Mouse (Mus musculus): ENCODE results near the gene Babam1. TPM values are rescaled to one million over a fixed set of nuclear protein-coding genes. Genes with fewer than 3 reads are reported as not detected.
A peak's percentile ranks its signal among the peaks of the same experiment; 100 is the strongest.

Babam1 gene
- polyA plus RNA-seq, 1 experiment from 2014 or later, result 102 TPM

- no peak overlapping the region for H3K27ac ChIP-seq (replicated peaks)
- H3K9me3 ChIP-seq, result no peaks in the 10 kb centered on the region
- H3K4me3 ChIP-seq, result no peak overlapping the region
- WGBS, result 42% methylated on average over 3 of the region's 3 CpGs
- H3K36me3 ChIP-seq, result no peaks in the 10 kb centered on the region
- no peak overlapping the region for H3K4me2 ChIP-seq (replicated peaks)
- H3K27me3 ChIP-seq, result peaks cover 6% of the 10 kb centered on the region; the same call in 1 of the 2 replicates
- H3K9ac ChIP-seq (replicated peaks), result no peak overlapping the region
- H3K4me1 ChIP-seq, result peaks cover 44% of the 10 kb centered on the region
- no peak for ATAC-seq (ENCODE audit: low FRiP score, low read depth)
Measured at GRCm38 (mm10) chr8:71383860-71384259, 12.8 kb upstream of the Babam1 start.

- H3K9me3 ChIP-seq, result no peaks in the 10 kb centered on the region
- peaks cover 29% of the 10 kb centered on the region for H3K4me1 ChIP-seq
- ATAC-seq (ENCODE audit: low FRiP score, low read depth), result no peak
- H3K27me3 ChIP-seq, result peaks cover 6% of the 10 kb centered on the region; the same call in 1 of the 2 replicates
- WGBS, result 72% methylated on average over 12 of the region's 12 CpGs
- no peak overlapping the region for H3K4me2 ChIP-seq (replicated peaks)
- H3K36me3 ChIP-seq, result no peaks in the 10 kb centered on the region
- no peak overlapping the region for H3K27ac ChIP-seq (replicated peaks)
- H3K9ac ChIP-seq (replicated peaks), result no peak overlapping the region
- no peak overlapping the region for H3K4me3 ChIP-seq
Measured at GRCm38 (mm10) chr8:71385212-71385835, 11.3 kb upstream of the Babam1 start.

GRCm38 (mm10) chr8:71388267-71388666 lies 8.4 kb upstream of the Babam1 start:
- no peaks in the 10 kb centered on the region for H3K27me3 ChIP-seq
- no peaks in the 10 kb centered on the region for H3K9me3 ChIP-seq
- no peak for ATAC-seq (ENCODE audit: low FRiP score, low read depth)
- no peaks in the 10 kb centered on the region for H3K36me3 ChIP-seq
- H3K4me3 ChIP-seq, result no peak overlapping the region
- no peak overlapping the region for H3K9ac ChIP-seq (replicated peaks)
- H3K4me2 ChIP-seq (replicated peaks), result no peak overlapping the region
- H3K27ac ChIP-seq (replicated peaks), result no peak overlapping the region
- WGBS, result 87% methylated on average over 1 of the region's 1 CpGs
- H3K4me1 ChIP-seq, result peaks cover 11% of the 10 kb centered on the region

- no peak for ATAC-seq (ENCODE audit: low FRiP score, low read depth)
- no peak overlapping the region for H3K4me3 ChIP-seq
- H3K9ac ChIP-seq (replicated peaks), result no peak overlapping the region
- WGBS, result 98% methylated on average over 2 of the region's 2 CpGs
- no peak overlapping the region for H3K27ac ChIP-seq (replicated peaks)
- no peaks in the 10 kb centered on the region for H3K36me3 ChIP-seq
- no peaks in the 10 kb centered on the region for H3K27me3 ChIP-seq
- no peaks in the 10 kb centered on the region for H3K9me3 ChIP-seq
- 0 out of 2 replicates have a peak, but pooled peaks cover 10% of the 10 kb centered on the region for H3K4me1 ChIP-seq
- H3K4me2 ChIP-seq (replicated peaks), result no peak overlapping the region
Measured at GRCm38 (mm10) chr8:71391696-71392095, 5.0 kb upstream of the Babam1 start.

GRCm38 (mm10) chr8:71392391-71392790 lies 4.3 kb upstream of the Babam1 start:
- Histone ChIP-seq H3K4me1 (peaks cover 14% of the 10 kb centered on the region), H3K27me3 (no peaks in the 10 kb centered on the region), H3K4me3 (no peak overlapping the region), H3K4me2 (replicated peaks) (no peak overlapping the region), H3K36me3 (no peaks in the 10 kb centered on the region), H3K9me3 (no peaks in the 10 kb centered on the region), H3K27ac (replicated peaks) (no peak overlapping the region), H3K9ac (replicated peaks) (no peak overlapping the region)
- 79% methylated on average over 5 of the region's 5 CpGs for WGBS
- no peak for ATAC-seq (ENCODE audit: low FRiP score, low read depth)

- H3K9me3 ChIP-seq, result no peaks in the 10 kb centered on the region
- 0 out of 2 replicates have a peak overlapping the region, but pooled peaks have one; percentile 17 for H3K4me2 ChIP-seq (replicated peaks)
- no peak overlapping the region for H3K4me3 ChIP-seq
- peaks cover 19% of the 10 kb centered on the region for H3K4me1 ChIP-seq
- no peaks in the 10 kb centered on the region for H3K27me3 ChIP-seq
- H3K9ac ChIP-seq (replicated peaks), result no peak overlapping the region
- no peak for ATAC-seq (ENCODE audit: low FRiP score, low read depth)
- H3K27ac ChIP-seq (replicated peaks), result 0 out of 2 replicates have a peak overlapping the region, but pooled peaks have one; percentile 25
- WGBS, result 9% methylated on average over 3 of the region's 3 CpGs
- no peaks in the 10 kb centered on the region for H3K36me3 ChIP-seq
Measured at GRCm38 (mm10) chr8:71392871-71393270, 3.8 kb upstream of the Babam1 start.

GRCm38 (mm10) chr8:71394481-71394880 lies 2.2 kb upstream of the Babam1 start:
- no peaks in the 10 kb centered on the region for H3K27me3 ChIP-seq
- H3K4me3 ChIP-seq, result no peak overlapping the region
- peaks cover 10% of the 10 kb centered on the region for H3K36me3 ChIP-seq
- WGBS, result 83% methylated on average over 7 of the region's 7 CpGs
- no peak overlapping the region for H3K9ac ChIP-seq (replicated peaks)
- no peak overlapping the region for H3K27ac ChIP-seq (replicated peaks)
- no peaks in the 10 kb centered on the region for H3K9me3 ChIP-seq
- H3K4me2 ChIP-seq (replicated peaks), result no peak overlapping the region
- ATAC-seq (ENCODE audit: low FRiP score, low read depth), result no peak
- peaks cover 19% of the 10 kb centered on the region for H3K4me1 ChIP-seq

- Histone ChIP-seq H3K4me3 (peak overlapping the region; percentile 8; the same call in 1 of the 2 replicates), H3K4me2 (replicated peaks) (no peak overlapping the region), H3K4me1 (peaks cover 19% of the 10 kb centered on the region), H3K27me3 (no peaks in the 10 kb centered on the region), H3K27ac (replicated peaks) (no peak overlapping the region), H3K9me3 (no peaks in the 10 kb centered on the region), H3K9ac (replicated peaks) (no peak overlapping the region), H3K36me3 (peaks cover 15% of the 10 kb centered on the region)
- 92% methylated on average over 10 of the region's 10 CpGs for whole genome bisulfite sequencing
- no peak for ATAC-seq (ENCODE audit: low FRiP score, low read depth)
Measured at GRCm38 (mm10) chr8:71395071-71395470, 1.6 kb upstream of the Babam1 start.

- Histone ChIP-seq H3K9ac (replicated peaks) (no peak within 1 kb of the TSS), H3K9me3 (no peaks in the 10 kb centered on the region), H3K27ac (replicated peaks) (peak within 1 kb of the TSS; percentile 54), H3K36me3 (peaks cover 20% of the 10 kb centered on the region), H3K4me1 (peaks cover 19% of the 10 kb centered on the region), H3K27me3 (no peaks in the 10 kb centered on the region), H3K4me3 (peak within 1 kb of the TSS; percentile 82), H3K4me2 (replicated peaks) (peak within 1 kb of the TSS; percentile 82)
- WGBS, result 85% methylated on average over 9 of the region's 9 CpGs
- ATAC-seq (ENCODE audit: low FRiP score, low read depth), result no peak
Measured at GRCm38 (mm10) chr8:71395629-71396028, 1.0 kb upstream of the Babam1 start, which contains the start of gene Ushbp1. Gene Ushbp1, minus strand, starts transcription at chr8:71395802.

GRCm38 (mm10) chr8:71397701-71398100 lies 1.0 kb downstream of the Babam1 start:
- WGBS, result 82% methylated on average over 12 of the region's 12 CpGs
- ATAC-seq (ENCODE audit: low FRiP score, low read depth), result no peak
- peak overlapping the region; percentile 82 for H3K4me2 ChIP-seq (replicated peaks)
- H3K27ac ChIP-seq (replicated peaks), result no peak overlapping the region
- H3K36me3 ChIP-seq, result peaks cover 23% of the 10 kb centered on the region
- H3K9me3 ChIP-seq, result no peaks in the 10 kb centered on the region
- H3K27me3 ChIP-seq, result no peaks in the 10 kb centered on the region
- H3K9ac ChIP-seq (replicated peaks), result 0 out of 2 replicates have a peak overlapping the region, but pooled peaks have one; percentile 73
- peaks cover 19% of the 10 kb centered on the region for H3K4me1 ChIP-seq
- H3K4me3 ChIP-seq, result peak overlapping the region; percentile 82

GRCm38 (mm10) chr8:71400826-71401225 lies 4.2 kb downstream of the Babam1 start:
- H3K4me3 ChIP-seq, result no peak overlapping the region
- no peak overlapping the region for H3K4me2 ChIP-seq (replicated peaks)
- H3K9ac ChIP-seq (replicated peaks), result no peak overlapping the region
- 90% methylated on average over 2 of the region's 2 CpGs for WGBS
- H3K27me3 ChIP-seq, result no peaks in the 10 kb centered on the region
- H3K4me1 ChIP-seq, result peaks cover 20% of the 10 kb centered on the region
- peaks cover 27% of the 10 kb centered on the region for H3K36me3 ChIP-seq
- no peak for ATAC-seq (ENCODE audit: low FRiP score, low read depth)
- H3K27ac ChIP-seq (replicated peaks), result no peak overlapping the region
- H3K9me3 ChIP-seq, result no peaks in the 10 kb centered on the region

GRCm38 (mm10) chr8:71401454-71401853 lies 4.8 kb downstream of the Babam1 start:
- Histone ChIP-seq H3K27me3 (no peaks in the 10 kb centered on the region), H3K27ac (replicated peaks) (no peak overlapping the region), H3K4me1 (peaks cover 21% of the 10 kb centered on the region), H3K36me3 (peaks cover 27% of the 10 kb centered on the region), H3K9ac (replicated peaks) (no peak overlapping the region), H3K9me3 (no peaks in the 10 kb centered on the region), H3K4me2 (replicated peaks) (no peak overlapping the region), H3K4me3 (no peak overlapping the region)
- ATAC-seq (ENCODE audit: low FRiP score, low read depth), result no peak
